Mouse (Mus musculus) midbrain, embryonic 10.5 days (tissue): ENCODE measurements around the gene Myl4. TPM values are rescaled to one million over a fixed set of nuclear protein-coding genes. Genes with fewer than 3 reads are reported as not detected.

Experiments used
- DNase-seq: peaks from one replicate; pipeline ENCODE4 v3.0.0-alpha.2; 2017; ENCODE audit warnings: low spot score
- H3K27ac ChIP-seq: fragments of 300-500 bp; sonication (generic); replicated peaks from 2 replicates; pipeline ENCODE4 v1.5.1; 2016; ENCODE audit warnings: mild to moderate bottlenecking
- H3K27me3 ChIP-seq: fragments of 300-500 bp; sonication (generic); 2 replicates; pipeline ENCODE4 v1.6.1; 2016; ENCODE audit warnings: low read depth, mild to moderate bottlenecking; ENCODE audit not compliant: poor library complexity, severe bottlenecking
- H3K36me3 ChIP-seq: fragments of 300-500 bp; sonication (generic); 2 replicates; pipeline ENCODE4 v1.6.1; 2016; ENCODE audit warnings: mild to moderate bottlenecking, moderate library complexity
- H3K4me1 ChIP-seq: fragments of 300-500 bp; sonication (generic); 2 replicates; pipeline ENCODE4 v1.6.1; 2016
- H3K4me3 ChIP-seq: fragments of 300-500 bp; sonication (generic); 2 replicates; pipeline ENCODE4 v1.5.1; 2016; ENCODE audit warnings: mild to moderate bottlenecking, moderate library complexity
- H3K9me3 ChIP-seq: fragments of 300-500 bp; sonication (generic); replicated peaks from 2 replicates; pipeline ENCODE4 v1.6.1; 2016; ENCODE audit warnings: mild to moderate bottlenecking
- WGBS: fragments of 180-500 bp; shearing (Covaris S2); methylation state at CpG from one replicate; pipeline ENCODE4 v1.1.7; 2016; 5-methylcytosine and 5-hydroxymethylcytosine counted together
- polyA plus RNA-seq: library from polyadenylated mRNA; unstranded; fragments of >200 nt; fragmentation: Nextera tagmentation; extraction: Ambion mirVana; gene quantifications from 2 replicates; pipeline ENCODE4 v1.2.1, GENCODE M21; 2016

Gene Myl4
- polyA plus RNA-seq, 1 experiment from 2014 or later: 0.94 TPM

- Histone ChIP-seq H3K9me3 (no peaks in the 10 kb centered on the region), H3K27ac (no peak overlapping the region), H3K36me3 (no peaks in the 10 kb centered on the region), H3K4me1 (peaks cover 10% of the 10 kb centered on the region), H3K4me3 (no peak overlapping the region), H3K27me3 (peaks cover 31% of the 10 kb centered on the region)
- no peak for DNase-seq
- WGBS: 83% methylated on average over 10 of the region's 10 CpGs
Measured at GRCm38 (mm10) chr11:104613551-104613950, 63.1 kb downstream of the Myl4 start.

DNA sequence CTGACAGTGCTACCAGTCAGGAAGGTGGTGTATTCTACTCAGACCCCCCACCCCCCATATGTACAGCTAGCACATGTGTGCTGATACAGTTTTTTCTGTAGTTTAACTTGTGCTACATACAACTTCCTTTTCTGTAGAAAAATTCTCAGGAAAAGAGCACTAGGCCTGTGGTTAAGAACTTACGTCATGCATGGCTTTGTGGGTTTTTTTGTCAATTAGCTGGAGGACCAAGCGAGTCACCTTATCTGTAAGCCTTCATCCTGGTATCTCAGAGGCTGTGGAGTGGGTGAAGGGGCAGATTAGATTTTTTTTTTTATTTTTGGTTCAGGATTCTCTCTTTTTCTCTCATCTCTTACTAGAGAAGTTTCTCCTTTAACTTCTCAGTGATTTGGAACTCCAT, 63.7 kb downstream of the Myl4 start:
- 86% methylated on average over 2 of the region's 2 CpGs for WGBS
- peaks cover 25% of the 10 kb centered on the region for H3K27me3 ChIP-seq
- H3K36me3 ChIP-seq: no peaks in the 10 kb centered on the region
- no peaks in the 10 kb centered on the region for H3K9me3 ChIP-seq
- no peak for DNase-seq
- H3K27ac ChIP-seq: no peak overlapping the region
- H3K4me3 ChIP-seq: no peak overlapping the region
- peaks cover 15% of the 10 kb centered on the region for H3K4me1 ChIP-seq

GRCm38 (mm10) chr11:104616182-104616581, 65.7 kb downstream of the Myl4 start:
- Histone ChIP-seq H3K9me3 (no peaks in the 10 kb centered on the region), H3K27ac (no peak overlapping the region), H3K27me3 (peaks cover 6% of the 10 kb centered on the region; the same call in 1 of the 2 replicates), H3K36me3 (no peaks in the 10 kb centered on the region), H3K4me1 (peaks cover 33% of the 10 kb centered on the region), H3K4me3 (no peak overlapping the region)
- 84% methylated on average over 5 of the region's 5 CpGs for WGBS
- no peak for DNase-seq

GRCm38 (mm10) chr11:104618638-104619076, 68.2 kb downstream of the Myl4 start:
- Histone ChIP-seq H3K4me1 (peaks cover 43% of the 10 kb centered on the region), H3K36me3 (no peaks in the 10 kb centered on the region), H3K9me3 (no peaks in the 10 kb centered on the region), H3K27ac (peak overlapping the region; percentile 70; the same call in 1 of the 2 replicates), H3K27me3 (no peaks in the 10 kb centered on the region), H3K4me3 (no peak overlapping the region)
- 70% methylated on average over 6 of the region's 6 CpGs for WGBS
- DNase-seq: no peak

DNA sequence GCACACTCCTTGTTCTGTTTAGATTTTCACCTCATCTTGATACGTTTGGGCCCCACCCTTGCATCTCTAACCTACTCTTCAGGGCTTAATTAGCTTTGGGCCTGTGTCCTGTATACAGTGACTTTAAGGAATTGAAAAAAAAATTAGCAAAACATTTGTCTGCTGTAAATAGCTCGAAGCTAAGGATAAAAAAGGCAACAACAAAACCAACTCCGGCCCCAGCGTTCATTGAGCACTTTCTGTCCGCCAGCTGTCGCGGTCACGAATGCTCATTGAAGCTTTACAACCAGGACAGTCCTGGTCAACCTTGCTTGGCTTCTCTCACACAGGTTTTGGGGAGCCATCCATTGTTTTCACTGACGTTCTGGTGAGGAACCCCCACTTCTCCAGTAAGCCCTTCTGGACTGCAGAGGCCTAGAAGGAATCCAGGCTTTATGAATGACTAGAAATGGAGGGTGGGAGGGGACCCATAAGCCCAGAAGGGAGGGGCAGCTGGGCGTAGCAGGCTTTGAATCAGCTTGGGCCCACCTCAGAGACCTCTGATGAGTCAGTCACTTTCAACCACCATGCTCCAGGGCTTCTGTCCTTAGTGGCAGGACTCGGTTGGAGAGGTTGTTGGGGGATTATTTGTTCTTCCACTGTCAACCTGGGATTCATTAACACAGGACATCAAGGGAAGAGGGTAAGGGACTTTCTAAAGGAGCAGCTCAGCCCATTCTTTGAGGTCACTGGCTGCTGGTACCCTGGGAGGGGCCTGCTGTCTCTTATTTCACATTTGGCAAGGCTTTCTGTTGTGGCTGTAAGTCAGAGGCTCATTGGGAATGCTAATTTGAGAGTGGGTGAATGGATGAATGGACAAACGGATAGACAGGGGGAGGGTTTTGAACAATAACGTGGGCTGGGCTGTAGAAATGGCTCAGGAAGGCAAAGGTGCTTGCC, 68.9 kb downstream of the Myl4 start:
- peak; percentile 46 for DNase-seq
- 50% methylated on average over 13 of the region's 13 CpGs for WGBS
- no peak overlapping the region for H3K4me3 ChIP-seq
- H3K9me3 ChIP-seq: no peaks in the 10 kb centered on the region
- H3K4me1 ChIP-seq: peaks cover 43% of the 10 kb centered on the region
- H3K27ac ChIP-seq: peak overlapping the region; percentile 70
- H3K27me3 ChIP-seq: no peaks in the 10 kb centered on the region
- H3K36me3 ChIP-seq: no peaks in the 10 kb centered on the region

DNA sequence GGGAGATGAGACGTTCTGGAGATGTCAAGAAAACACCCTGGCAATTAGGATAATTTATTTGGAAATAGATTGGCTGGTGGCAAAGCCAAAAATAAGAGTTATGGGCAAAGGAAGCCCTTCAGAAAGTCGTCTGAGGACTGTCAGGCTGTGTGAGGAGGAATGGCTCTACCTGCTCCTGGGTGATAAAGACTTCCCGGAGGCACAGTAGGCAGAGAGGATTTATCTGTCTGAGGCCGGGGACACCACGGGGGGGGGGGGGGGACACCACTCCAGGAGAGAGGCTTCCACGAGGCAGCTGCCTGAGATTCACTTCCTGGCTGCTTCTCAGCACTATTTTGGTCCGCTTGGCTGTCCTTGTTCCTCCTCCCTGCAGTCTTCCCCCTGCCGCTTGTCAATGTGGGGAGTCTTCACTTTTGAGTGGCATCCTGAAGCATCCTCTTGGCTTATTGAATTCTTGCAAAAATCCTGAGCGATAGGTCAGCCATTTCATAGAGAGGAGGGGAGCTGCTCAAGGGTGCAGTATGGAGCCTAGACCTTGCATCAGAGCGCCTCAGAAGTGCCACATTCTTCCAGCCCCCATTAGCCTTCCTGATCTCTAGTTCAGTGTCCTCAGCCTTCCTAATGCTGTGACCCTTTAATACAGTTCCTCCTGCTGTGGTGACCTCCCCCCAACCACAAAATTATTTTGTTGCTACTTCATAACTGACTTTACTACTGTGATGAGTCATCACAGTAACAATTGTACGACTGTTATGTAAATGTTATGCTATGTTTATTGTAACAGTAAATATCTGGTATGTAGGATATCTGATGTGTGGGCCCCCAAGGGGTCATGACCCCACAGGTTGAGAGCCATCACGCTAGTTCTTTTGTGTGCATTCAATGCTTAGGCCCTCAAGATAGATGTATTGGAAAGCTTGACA, 71.8 kb downstream of the Myl4 start:
- DNase-seq: no peak
- no peaks in the 10 kb centered on the region for H3K27me3 ChIP-seq
- H3K36me3 ChIP-seq: no peaks in the 10 kb centered on the region
- H3K4me3 ChIP-seq: no peak overlapping the region
- peaks cover 59% of the 10 kb centered on the region for H3K4me1 ChIP-seq
- no peaks in the 10 kb centered on the region for H3K9me3 ChIP-seq
- H3K27ac ChIP-seq: no peak overlapping the region; the same call in 1 of the 2 replicates
- 42% methylated on average over 12 of the region's 12 CpGs for WGBS

- H3K4me3 ChIP-seq: no peak overlapping the region
- H3K36me3 ChIP-seq: no peaks in the 10 kb centered on the region
- DNase-seq: peak; percentile 36
- no peaks in the 10 kb centered on the region for H3K9me3 ChIP-seq
- no peaks in the 10 kb centered on the region for H3K27me3 ChIP-seq
- H3K27ac ChIP-seq: peak overlapping the region; percentile 65
- WGBS: 56% methylated on average over 6 of the region's 6 CpGs
- peaks cover 44% of the 10 kb centered on the region for H3K4me1 ChIP-seq
Measured at GRCm38 (mm10) chr11:104624791-104625391, 74.4 kb downstream of the Myl4 start.

DNA sequence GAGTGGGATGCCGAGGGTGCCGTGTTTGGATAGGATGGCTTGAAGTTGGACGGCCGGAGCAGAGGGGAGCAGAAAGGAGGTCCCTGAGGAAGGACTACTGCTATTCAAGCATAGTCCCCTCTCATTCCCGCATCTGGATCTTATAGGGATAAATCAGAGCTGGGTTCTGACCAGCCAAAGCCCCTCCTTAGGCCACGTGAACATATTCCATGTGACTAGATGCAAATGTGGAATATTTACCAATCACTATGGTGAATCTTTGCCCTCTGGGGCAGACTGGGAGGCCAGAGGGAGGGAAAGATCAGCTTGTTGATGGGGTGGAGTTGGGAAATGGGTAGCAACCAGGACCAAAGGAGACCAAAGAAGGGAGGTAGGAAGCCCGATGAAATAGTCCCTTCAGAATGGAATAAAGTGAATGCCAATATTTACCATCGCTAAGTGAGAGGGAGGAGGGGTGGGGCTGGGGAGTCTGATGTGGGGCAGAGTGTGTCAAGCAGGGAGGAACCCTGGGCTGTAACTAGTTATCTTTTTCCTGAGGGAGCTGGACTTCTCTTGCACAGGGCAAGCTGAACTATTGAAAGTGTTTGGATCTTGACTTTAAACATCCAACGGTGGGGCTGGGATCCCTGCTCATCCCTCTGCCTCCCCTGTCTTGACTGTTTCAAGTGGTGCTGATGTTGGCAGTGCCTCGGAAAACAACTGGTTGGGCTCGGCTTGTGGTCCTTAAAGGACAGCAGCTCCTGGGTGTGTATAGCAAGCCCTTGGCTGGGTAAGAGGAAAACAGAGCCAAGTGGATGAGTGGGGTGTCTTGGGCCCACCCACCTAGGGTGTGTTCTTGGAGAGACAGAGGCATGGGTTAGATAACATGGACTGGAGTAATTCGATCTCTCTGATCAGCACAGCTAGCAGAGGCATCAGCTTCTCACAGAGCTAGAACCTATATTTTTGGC, 75.3 kb downstream of the Myl4 start:
- H3K36me3 ChIP-seq: no peaks in the 10 kb centered on the region
- no peak overlapping the region for H3K4me3 ChIP-seq
- peaks cover 36% of the 10 kb centered on the region for H3K4me1 ChIP-seq
- DNase-seq: peak; percentile 51
- H3K27me3 ChIP-seq: no peaks in the 10 kb centered on the region
- 40% methylated on average over 12 of the region's 12 CpGs for WGBS
- H3K9me3 ChIP-seq: no peaks in the 10 kb centered on the region
- peak overlapping the region; percentile 65 for H3K27ac ChIP-seq

DNA sequence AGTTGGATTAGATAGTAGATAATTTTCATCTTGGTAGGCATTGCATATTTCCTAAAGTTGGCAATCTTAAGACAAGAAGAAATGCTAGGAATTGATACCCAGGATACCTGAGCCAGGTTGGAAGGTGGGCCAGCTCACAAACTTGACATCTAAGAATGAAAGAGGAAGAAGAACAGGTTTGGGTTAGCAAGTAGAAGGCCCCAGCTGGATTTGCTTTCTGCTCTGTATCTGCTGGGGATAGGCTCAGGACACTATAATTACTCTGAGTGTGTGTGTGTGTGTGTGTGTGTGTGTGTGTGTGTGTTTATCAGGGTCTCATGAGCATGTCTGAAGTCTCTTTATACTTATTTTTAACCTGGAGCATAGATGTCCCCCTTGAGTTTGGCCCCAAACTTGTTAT, 76.2 kb downstream of the Myl4 start:
- peaks cover 38% of the 10 kb centered on the region for H3K4me1 ChIP-seq
- no peak for DNase-seq
- no peaks in the 10 kb centered on the region for H3K27me3 ChIP-seq
- H3K36me3 ChIP-seq: no peaks in the 10 kb centered on the region
- H3K9me3 ChIP-seq: no peaks in the 10 kb centered on the region
- H3K27ac ChIP-seq: no peak overlapping the region
- no peak overlapping the region for H3K4me3 ChIP-seq

DNA sequence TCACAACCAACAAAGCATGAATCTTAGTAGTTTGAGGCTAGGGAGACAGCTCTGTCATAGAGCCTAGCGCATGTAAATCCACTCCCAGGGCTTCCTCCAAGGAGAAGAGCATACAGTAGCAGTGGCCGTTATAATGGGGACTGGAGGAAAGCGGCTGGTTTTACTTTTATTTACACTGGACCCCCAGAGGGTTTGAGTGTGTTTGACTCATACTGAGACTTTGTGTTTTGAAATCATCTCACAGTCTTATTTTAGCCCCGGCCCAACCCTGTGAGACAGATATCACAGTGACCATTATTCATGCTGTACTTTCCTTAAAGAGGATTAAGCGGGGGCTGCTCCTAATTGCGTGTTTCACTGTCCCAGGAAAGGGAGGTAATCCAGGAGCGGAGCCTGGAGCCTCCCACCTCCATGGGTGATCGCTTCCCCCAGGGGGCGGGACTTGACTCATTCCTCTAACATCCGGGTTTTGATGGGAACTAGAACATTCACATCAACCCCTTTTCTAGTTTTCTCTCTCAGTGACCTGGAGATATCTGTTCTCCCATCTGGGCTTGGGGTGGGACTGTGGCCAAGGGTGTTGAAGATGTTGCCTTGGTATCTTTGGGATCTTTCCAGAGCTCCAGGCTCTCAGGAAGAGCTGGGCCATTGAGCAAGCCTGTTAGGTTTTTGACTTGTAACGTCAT, 77.3 kb downstream of the Myl4 start:
- H3K36me3 ChIP-seq: no peaks in the 10 kb centered on the region
- no peak for DNase-seq
- no peaks in the 10 kb centered on the region for H3K9me3 ChIP-seq
- peaks cover 38% of the 10 kb centered on the region for H3K4me1 ChIP-seq
- 58% methylated on average over 11 of the region's 11 CpGs for WGBS
- H3K27ac ChIP-seq: no peak overlapping the region
- H3K27me3 ChIP-seq: no peaks in the 10 kb centered on the region
- no peak overlapping the region for H3K4me3 ChIP-seq

DNA sequence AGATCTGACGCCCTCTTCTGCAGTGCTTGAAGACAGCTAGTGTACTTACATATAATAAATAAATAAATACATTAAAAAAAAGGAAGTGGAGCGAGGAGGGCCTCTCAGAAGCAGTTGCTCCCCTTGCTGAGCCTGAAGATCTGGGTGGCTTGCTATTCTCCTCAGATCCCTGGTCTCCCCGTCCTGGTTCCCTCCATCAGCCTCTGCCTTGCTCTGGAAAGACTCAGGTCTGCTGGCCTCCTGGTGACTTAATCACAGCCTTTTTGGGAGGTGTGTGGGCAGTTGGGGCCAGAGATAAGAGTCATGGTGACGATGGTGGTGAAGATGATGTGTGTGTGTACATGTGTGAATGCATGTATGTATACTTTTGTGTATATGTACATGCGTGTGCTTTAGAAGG, 78.1 kb downstream of the Myl4 start:
- Histone ChIP-seq H3K36me3 (no peaks in the 10 kb centered on the region), H3K4me3 (no peak overlapping the region), H3K27ac (no peak overlapping the region), H3K27me3 (no peaks in the 10 kb centered on the region), H3K4me1 (peaks cover 36% of the 10 kb centered on the region), H3K9me3 (no peaks in the 10 kb centered on the region)
- no peak for DNase-seq
- WGBS: 86% methylated on average over 5 of the region's 5 CpGs
